Mouse (Mus musculus) neural tube, embryonic 11.5 days (tissue): ENCODE results near the gene Nt5c3b. TPM values are rescaled to one million over a fixed set of nuclear protein-coding genes. Genes with fewer than 3 reads are reported as not detected.

ENCODE experiments used
- ATAC-seq: fragments of 200-750 bp; cut with Nextera tagmentation; 2 replicates; pipeline ENCODE4 v1.8.0; 2017; ENCODE audit warnings: moderate number of reproducible peaks, mild to moderate bottlenecking, moderate TSS enrichment, moderate library complexity; ENCODE audit not compliant: insufficient read depth, low FRiP score, low TSS enrichment
- DNase-seq: peaks from one replicate; pipeline ENCODE4 v3.0.0-alpha.2; 2015; ENCODE audit warnings: low spot score
- H3K27ac ChIP-seq: fragments of 300-500 bp; sonication (generic); 2 replicates; pipeline ENCODE4 v1.5.1; 2014; ENCODE audit warnings: low read depth, mild to moderate bottlenecking, low read length
- H3K27me3 ChIP-seq: fragments of 300-500 bp; sonication (generic); 2 replicates; pipeline ENCODE4 v1.6.1; 2014; ENCODE audit warnings: mild to moderate bottlenecking, low read length, mixed read lengths; ENCODE audit not compliant: control insufficient read depth, insufficient read depth
- H3K36me3 ChIP-seq: fragments of 300-500 bp; sonication (generic); 2 replicates; pipeline ENCODE4 v1.6.1; 2014; ENCODE audit warnings: mild to moderate bottlenecking, low read length, moderate library complexity, mixed read lengths; ENCODE audit not compliant: control insufficient read depth, insufficient read depth
- H3K4me1 ChIP-seq: fragments of 300-500 bp; sonication (generic); 2 replicates; pipeline ENCODE4 v1.6.1; 2014; ENCODE audit warnings: low read length, mixed read lengths; ENCODE audit not compliant: control insufficient read depth, insufficient read depth
- H3K4me2 ChIP-seq: fragments of 300-500 bp; sonication (generic); 2 replicates; pipeline ENCODE4 v1.6.1; 2014; ENCODE audit warnings: low read depth, mild to moderate bottlenecking, moderate library complexity
- H3K4me3 ChIP-seq: fragments of 300-500 bp; sonication (generic); 2 replicates; pipeline ENCODE4 v1.5.1; 2014; ENCODE audit warnings: low read depth, low read length
- H3K9ac ChIP-seq: fragments of 300-500 bp; sonication (generic); 2 replicates; pipeline ENCODE4 v1.6.1; 2014; ENCODE audit warnings: mild to moderate bottlenecking, low read length
- H3K9me3 ChIP-seq: fragments of 300-500 bp; sonication (generic); 2 replicates; pipeline ENCODE4 v1.6.1; 2016; ENCODE audit warnings: low read length; ENCODE audit not compliant: control insufficient read depth
- WGBS: fragments of 180-500 bp; shearing (Covaris S2); extraction: QIAGEN DNeasy Blood & Tissue Kit; methylation state at CpG from one replicate; pipeline ENCODE4 v1.1.7; 2014; 5-methylcytosine and 5-hydroxymethylcytosine counted together
- polyA plus RNA-seq: library from polyadenylated mRNA; unstranded; fragments of >200 nt; fragmentation: Nextera tagmentation; extraction: Ambion mirVana; gene quantifications from 2 replicates; pipeline ENCODE4 v1.2.1, GENCODE M21; 2014

The Nt5c3b gene
- polyA plus RNA-seq, 1 experiment from 2014 or later: 110 TPM

GRCm38 (mm10) chr11:100399320-100399719 lies 42.3 kb downstream of the Nt5c3b start:
- DNase-seq: no peak
- peaks cover 8% of the 10 kb centered on the region; the same call in 1 of the 2 replicates for H3K4me1 ChIP-seq
- 80% methylated on average over 9 of the region's 9 CpGs for WGBS

GRCm38 (mm10) chr11:100398517-100398916 lies 43.1 kb downstream of the Nt5c3b start:
- 95% methylated on average over 7 of the region's 7 CpGs for WGBS
- no peak overlapping the region for H3K4me3 ChIP-seq
- H3K27ac ChIP-seq: no peak overlapping the region
- H3K9me3 ChIP-seq: no peaks in the 10 kb centered on the region
- no peaks in the 10 kb centered on the region for H3K36me3 ChIP-seq
- no peak overlapping the region for H3K4me2 ChIP-seq
- H3K27me3 ChIP-seq: peaks cover 16% of the 10 kb centered on the region
- H3K9ac ChIP-seq: no peak overlapping the region
- peaks cover 8% of the 10 kb centered on the region; the same call in 1 of the 2 replicates for H3K4me1 ChIP-seq
- DNase-seq (no peak), ATAC-seq (no peak)

More at GRCm38 (mm10) chr11:100399320-100399719, 42.3 kb downstream of the Nt5c3b start:
- Histone ChIP-seq H3K9me3 (no peaks in the 10 kb centered on the region), H3K36me3 (no peaks in the 10 kb centered on the region), H3K27me3 (peaks cover 16% of the 10 kb centered on the region), H3K9ac (no peak overlapping the region), H3K4me2 (no peak overlapping the region), H3K27ac (no peak overlapping the region), H3K4me3 (no peak overlapping the region)
- ATAC-seq: no peak

- Histone ChIP-seq H3K4me2 (peak within 1 kb of the TSS; percentile 57), H3K9me3 (no peaks in the 10 kb centered on the region), H3K27ac (no peak within 1 kb of the TSS), H3K4me1 (peaks cover 8% of the 10 kb centered on the region; the same call in 1 of the 2 replicates), H3K27me3 (peaks cover 16% of the 10 kb centered on the region), H3K4me3 (peak within 1 kb of the TSS; percentile 54), H3K9ac (peak within 1 kb of the TSS; percentile 67), H3K36me3 (no peaks in the 10 kb centered on the region)
- peak; percentile 98 for ATAC-seq
- WGBS: 2% methylated on average over 37 of the region's 37 CpGs
- DNase-seq: peak; percentile 97
These were observed 43.8 kb downstream of the Nt5c3b start, which contains the start of gene Jup for GRCm38 (mm10) chr11:100397600-100398389. Jup (minus strand) TSS chr11:100397763.

GRCm38 (mm10) chr11:100396886-100397599 lies 44.6 kb downstream of the Nt5c3b start:
- Histone ChIP-seq H3K27ac (no peak overlapping the region), H3K4me3 (peak overlapping the region; percentile 54), H3K4me2 (peak overlapping the region; percentile 57), H3K9ac (peak overlapping the region; percentile 67), H3K9me3 (no peaks in the 10 kb centered on the region), H3K27me3 (peaks cover 16% of the 10 kb centered on the region), H3K36me3 (no peaks in the 10 kb centered on the region), H3K4me1 (peaks cover 8% of the 10 kb centered on the region; the same call in 1 of the 2 replicates)
- ATAC-seq: no peak
- no peak for DNase-seq
- WGBS: 3% methylated on average over 40 of the region's 42 CpGs

- DNase-seq (no peak), ATAC-seq (no peak)
- Histone ChIP-seq H3K9me3 (no peaks in the 10 kb centered on the region), H3K4me1 (peaks cover 8% of the 10 kb centered on the region; the same call in 1 of the 2 replicates), H3K27ac (no peak overlapping the region), H3K9ac (no peak overlapping the region), H3K4me2 (peak overlapping the region; percentile 57), H3K36me3 (no peaks in the 10 kb centered on the region), H3K4me3 (peak overlapping the region; percentile 54; the same call in 1 of the 2 replicates), H3K27me3 (peaks cover 16% of the 10 kb centered on the region)
- WGBS: 35% methylated on average over 17 of the region's 17 CpGs
These were observed 45.6 kb downstream of the Nt5c3b start for GRCm38 (mm10) chr11:100395861-100396631.

DNA sequence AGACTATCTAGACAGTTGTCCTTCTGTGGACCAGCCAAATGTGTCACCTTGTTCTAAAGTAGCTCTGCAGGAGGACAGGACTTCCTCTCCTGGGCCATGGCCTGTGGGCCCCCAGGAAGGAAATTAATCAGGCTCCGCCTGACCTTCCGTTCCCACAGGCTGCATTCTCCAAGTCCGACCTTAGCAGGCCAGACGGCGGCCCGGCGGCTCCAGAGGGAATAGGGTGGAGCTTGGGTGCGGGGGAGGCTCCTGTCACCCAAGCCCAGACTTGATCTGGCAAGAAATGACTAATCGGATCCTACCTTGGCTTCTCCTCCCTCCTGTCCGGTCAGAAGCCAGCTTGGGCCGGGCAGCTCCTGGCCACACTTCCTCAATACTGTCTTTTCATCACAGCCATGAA lies 46.4 kb downstream of the Nt5c3b start:
- Histone ChIP-seq H3K27me3 (peaks cover 16% of the 10 kb centered on the region), H3K9me3 (no peaks in the 10 kb centered on the region), H3K36me3 (no peaks in the 10 kb centered on the region), H3K9ac (no peak overlapping the region), H3K27ac (no peak overlapping the region), H3K4me3 (no peak overlapping the region; the same call in 1 of the 2 replicates), H3K4me1 (peaks cover 8% of the 10 kb centered on the region; the same call in 1 of the 2 replicates), H3K4me2 (peak overlapping the region; percentile 57)
- 37% methylated on average over 11 of the region's 11 CpGs for WGBS
- no peak for DNase-seq
- no peak for ATAC-seq

DNA sequence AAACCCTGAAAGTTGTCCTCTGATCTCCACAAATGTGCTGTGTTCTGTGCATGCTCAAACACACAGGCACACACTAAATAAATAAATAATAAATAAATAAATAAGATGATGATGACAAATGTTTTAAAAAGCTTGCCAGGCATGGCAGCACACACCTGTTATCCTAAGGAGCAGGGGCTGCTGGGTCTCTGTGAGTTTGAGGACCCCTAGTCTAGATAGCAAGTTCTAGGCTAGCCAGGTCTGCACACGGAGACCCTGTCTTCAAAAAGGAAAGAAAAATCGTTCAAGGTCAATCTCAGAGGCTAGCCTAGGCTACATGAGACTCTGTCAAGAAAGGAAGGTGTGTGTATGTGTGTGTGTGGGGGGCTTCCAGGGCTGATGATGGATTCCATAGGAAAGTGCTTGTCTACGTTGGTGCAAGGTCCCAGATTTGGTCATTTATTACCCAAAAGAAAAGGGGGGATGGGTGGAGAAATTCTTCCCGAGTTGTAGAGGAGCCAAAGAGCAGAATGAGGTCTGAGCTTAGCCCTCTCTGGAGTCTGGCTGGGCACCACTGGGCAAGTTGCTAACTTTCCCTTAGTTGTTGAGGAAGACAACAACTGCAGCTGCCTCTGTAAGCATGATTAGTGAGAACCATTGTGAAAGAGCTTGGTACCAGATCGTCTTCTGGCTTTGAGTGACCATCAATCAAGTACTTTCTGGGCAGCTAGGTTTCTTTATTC lies 47.1 kb downstream of the Nt5c3b start:
- Histone ChIP-seq H3K4me3 (no peak overlapping the region), H3K4me1 (peaks cover 8% of the 10 kb centered on the region; the same call in 1 of the 2 replicates), H3K9ac (no peak overlapping the region), H3K27me3 (peaks cover 16% of the 10 kb centered on the region), H3K9me3 (no peaks in the 10 kb centered on the region), H3K36me3 (no peaks in the 10 kb centered on the region), H3K27ac (no peak overlapping the region), H3K4me2 (no peak overlapping the region; the same call in 1 of the 2 replicates)
- ATAC-seq (no peak), DNase-seq (no peak)
- 53% methylated on average over 5 of the region's 5 CpGs for WGBS

GRCm38 (mm10) chr11:100393733-100394132 lies 47.9 kb downstream of the Nt5c3b start:
- H3K9ac ChIP-seq: no peak overlapping the region
- peaks cover 16% of the 10 kb centered on the region for H3K27me3 ChIP-seq
- no peak overlapping the region for H3K4me2 ChIP-seq
- ATAC-seq (no peak), DNase-seq (no peak)
- no peak overlapping the region for H3K27ac ChIP-seq
- H3K9me3 ChIP-seq: no peaks in the 10 kb centered on the region
- H3K4me3 ChIP-seq: no peak overlapping the region
- peaks cover 8% of the 10 kb centered on the region; the same call in 1 of the 2 replicates for H3K4me1 ChIP-seq
- WGBS: 78% methylated on average over 7 of the region's 7 CpGs
- H3K36me3 ChIP-seq: no peaks in the 10 kb centered on the region
